Mouse (Mus musculus) urinary bladder, adult 18-20 months (tissue): ENCODE data around the gene Spaca6.
A peak's percentile ranks its signal among the peaks of the same experiment; 100 is the strongest.

Source experiments
- DNase-seq, 2 experiments: peaks; one replicate each; pipeline ENCODE4 v3.0.0; 2022; ENCODE audit warnings: low spot score in 2 of 2, mixed read lengths in 2 of 2

The Spaca6 gene

DNA sequence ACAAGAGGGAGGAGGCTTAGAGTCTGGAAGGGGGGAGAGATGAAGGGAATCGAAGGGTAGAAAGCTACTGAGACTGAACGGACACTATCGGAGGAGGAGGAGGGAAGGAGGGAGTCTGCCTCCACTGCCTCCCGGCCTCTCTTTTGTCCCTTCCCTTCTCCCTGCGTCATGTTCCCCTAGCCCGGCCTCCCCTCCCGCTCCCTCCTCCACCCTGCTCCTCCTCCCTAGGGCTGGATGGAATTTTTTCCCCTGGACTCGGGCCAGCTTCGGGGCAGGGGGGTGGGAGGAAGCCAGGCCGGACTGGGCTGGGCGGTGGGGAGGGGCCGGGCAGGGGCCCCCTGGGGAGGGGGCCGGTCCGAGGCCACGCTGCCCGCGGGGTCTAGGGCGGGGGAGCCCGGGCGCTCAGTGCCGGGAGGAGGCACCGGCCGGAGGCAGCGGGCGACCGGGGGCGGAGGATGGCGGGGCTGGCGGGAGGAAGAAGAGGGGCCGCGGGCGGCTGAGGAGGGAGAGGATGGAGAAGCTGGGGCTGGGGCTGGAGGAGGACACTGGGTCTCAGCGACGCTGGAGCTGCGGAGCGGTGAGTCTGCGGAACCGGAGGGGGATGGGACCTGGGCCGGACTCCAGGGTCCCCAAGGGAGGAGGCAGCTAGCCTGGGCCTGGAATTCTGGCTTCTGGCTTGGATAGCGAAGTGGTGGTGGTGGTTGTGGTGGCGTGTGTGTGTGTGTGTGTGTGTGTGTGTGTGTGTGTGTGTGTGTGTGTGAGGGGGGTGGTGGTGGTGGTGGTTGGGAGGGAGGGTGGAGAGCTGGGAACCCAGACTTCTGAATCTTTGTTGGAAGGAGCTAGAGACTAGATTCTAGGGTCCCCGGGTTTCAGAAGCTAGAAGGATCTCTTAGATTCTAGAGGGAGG lies at the start of gene Spaca6:
Gene Spaca6 (plus strand): TSS at position 408 of the 907 bp plus-strand sequence.
- peak; percentile 80 to 94 for DNase-seq

DNA sequence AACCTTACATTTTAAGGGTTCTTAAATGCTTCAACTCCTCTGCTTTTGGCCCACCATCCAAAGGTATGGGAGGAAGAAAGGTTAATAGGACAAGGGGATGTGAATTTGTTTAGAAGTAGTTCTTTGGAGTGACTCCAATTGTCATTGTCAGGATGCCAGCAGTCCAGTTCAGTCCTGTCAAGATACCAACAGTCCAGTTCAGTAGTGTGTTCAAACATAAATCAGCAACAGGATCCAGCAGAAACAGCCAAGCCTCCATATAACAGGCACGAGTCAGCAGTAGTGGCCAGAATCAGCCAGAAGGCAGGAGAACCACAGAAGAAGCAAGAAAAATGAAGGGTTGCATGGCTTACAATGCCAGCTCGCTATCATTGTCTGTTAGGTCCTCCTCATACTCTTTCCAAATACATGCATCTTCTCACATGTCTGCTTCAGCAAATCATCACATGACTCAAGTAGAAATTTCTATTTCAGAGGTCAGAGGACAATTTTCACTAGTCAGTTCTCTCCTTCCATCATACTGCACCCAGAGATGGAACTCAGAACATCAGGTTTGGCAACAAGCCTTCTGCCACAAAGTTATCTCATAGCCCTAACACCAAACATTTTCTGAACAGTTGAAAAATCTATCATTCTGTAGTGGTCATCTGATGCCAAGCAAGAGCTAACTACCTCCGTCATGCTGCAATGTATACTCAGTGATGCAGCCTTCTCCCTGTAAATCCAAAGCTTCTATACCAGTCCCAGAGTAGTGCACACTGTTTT lies 35.9 kb upstream of the Spaca6 start:
- no peak for DNase-seq

DNA sequence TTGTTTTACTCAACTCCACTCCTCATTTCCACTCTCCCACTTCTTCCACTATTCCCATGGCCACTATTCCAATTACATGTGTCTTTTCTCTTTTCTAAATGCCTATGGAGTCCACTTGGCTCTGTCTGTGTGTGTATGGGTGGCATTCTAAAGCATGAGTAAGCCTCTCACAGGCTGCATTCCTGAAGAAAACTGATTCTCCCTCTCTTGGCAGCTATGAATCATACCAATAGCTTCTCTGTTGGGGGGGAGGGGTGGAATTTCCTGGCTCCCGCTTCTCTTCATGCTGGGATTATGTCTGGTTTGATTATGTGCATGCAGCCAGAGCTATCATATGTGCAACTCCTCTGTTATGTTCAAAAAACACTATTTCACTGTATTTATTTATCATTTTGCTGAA lies 34.4 kb upstream of the Spaca6 start:
- DNase-seq: no peak

DNA sequence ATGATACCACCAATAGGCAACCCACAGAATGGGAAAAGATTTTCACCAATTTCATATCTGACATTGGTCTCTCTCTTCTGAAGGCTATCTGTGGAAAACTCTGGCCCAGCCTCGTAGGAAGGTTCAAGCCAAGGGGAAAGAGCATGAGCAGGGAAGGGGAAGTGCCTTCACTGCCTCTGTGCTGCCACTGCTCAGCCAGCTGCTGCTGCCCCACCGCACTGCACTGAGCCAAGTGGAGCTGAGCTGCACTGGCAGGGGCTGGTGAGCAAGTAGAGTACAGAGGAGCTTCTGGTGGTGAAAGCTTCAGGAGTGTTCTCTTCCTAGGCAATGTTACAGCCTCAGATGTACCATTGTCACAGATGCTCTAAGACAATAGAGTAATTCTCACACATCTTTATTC lies 31.4 kb upstream of the Spaca6 start:
- no peak for DNase-seq

DNA sequence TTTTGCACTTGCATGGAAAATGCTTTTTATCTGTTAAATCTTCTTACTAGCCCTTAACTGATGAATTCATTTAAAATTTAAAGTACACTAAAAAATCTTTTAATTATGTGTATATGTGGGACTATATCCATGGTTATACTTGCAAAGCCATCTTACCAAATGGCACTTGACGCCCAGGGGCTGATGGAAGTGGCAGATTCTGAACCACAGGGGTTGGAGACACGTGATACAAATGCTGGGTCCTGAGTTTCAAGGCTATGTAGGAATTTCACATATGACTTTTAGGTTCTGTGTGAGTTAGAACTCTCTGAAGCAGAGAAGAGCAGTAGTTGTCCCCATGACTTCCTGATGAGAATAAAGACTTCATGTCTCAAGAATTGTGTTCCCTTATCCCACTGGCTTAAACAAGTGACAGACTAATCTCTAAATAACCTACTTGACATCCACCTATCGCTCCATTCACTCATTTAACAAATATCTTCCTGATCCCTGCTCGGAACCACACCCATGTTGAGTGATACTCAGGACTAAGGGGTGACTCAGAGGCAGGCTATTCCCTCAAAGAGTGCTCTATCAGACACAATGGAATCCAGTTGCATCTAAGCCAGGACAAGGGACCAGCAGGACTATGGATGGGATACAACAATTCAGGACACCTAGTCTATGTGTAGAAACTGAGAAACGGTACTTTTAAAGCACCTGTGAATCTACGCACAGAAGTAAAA lies 3.2 kb upstream of the Spaca6 start:
- no peak for DNase-seq

DNA sequence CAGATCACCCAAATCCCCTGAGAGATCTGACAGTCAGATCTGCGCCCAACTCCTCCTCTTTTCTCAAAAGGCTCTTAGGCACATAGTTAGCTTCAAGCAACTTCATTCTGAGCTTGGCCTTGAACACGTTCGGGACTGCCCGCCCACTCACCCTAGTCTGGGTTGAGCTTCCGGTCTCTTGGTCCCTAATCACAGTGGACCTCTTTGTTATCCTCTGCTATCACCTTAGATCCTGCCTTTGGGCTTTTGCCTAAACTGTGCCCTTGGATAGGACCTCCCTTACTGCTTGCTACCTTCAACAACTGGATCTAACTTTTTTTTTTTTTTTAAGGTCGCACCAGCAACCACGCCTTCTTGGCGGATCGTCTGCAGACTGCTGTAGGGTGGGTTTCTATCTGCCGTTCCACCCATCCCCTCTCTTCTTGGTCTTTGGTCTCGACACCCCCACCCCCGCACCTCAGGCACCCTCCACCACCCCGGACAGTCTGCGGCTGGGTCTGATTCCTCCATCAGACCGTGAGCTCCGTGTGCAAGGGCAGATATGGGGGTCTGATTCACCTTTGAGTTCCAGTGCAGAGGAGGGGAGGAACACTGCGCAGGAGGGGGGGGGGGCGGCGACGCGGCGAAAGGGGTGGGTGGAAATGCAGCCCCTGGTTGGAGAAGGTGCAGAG lies 902 bp upstream of the Spaca6 start:
- peak in 1 of 2 experiments; percentile 39 for DNase-seq

DNA sequence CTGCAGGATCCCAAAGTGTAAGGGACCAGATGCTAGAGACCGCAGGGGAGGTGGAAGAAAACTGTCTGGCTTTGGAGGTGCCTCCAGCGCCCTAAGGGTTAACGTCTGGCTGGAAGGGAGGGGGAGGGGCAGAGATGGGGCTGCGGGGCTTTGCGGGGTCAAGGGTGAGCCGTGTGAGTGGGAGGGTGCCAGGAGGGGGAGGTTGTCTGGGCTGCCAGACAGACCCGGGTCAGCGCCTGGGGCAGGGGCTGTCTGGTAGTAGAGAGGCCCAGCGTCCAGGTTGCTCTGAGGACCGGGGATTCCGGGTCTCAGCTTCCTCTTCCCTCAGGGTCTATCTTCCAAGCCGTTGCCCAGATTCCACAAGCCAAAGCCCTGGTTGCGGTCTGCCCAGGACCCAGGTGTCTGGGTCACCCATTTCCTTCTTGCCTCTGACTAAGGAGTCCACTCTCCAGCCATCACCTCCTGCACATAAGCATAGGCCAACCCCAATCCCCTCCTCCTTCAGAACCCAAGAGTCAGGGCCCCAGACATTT lies 766 bp downstream of the Spaca6 start:
- DNase-seq: peak; percentile 25 to 58

DNA sequence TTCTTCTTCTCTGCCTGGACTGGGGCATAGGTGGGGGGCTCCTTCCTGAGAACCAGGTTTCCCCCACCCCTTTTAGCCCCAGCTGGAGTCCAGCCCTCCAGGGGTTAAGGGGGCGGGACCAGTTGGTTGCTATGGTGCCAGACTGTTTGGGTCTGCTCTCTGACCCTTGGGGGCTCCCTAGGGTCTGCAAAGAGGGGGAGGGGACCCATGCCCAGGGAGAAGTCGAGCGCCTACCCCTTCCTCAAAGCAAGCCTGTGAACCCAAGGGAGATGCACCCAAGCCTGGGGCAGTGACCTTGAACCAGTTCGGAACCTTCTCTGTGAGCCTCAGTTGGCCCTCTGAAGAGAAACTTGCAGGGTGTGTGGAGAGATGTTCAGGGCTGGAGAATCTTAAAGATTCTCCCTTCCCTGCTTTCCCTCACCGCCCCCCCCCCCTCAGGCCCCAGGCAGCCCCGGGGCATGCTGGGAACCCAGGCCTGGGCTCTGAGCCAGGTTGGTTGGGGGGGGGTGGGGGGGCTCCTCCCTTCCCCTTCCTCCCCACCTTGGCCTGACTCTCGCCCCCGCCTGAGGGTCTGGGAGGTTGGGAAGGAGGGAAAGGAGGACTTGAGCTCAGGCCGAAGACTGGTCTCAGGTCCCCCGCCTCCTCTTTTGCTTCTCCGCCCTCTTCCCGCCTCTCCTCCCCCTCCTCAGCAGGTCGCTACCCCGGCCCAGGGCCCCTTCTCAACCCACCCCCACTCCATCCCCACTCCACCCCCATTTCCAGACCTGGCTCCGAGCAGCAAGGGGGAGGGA lies 1.4 kb downstream of the Spaca6 start:
- peak; percentile 39 to 43 for DNase-seq

DNA sequence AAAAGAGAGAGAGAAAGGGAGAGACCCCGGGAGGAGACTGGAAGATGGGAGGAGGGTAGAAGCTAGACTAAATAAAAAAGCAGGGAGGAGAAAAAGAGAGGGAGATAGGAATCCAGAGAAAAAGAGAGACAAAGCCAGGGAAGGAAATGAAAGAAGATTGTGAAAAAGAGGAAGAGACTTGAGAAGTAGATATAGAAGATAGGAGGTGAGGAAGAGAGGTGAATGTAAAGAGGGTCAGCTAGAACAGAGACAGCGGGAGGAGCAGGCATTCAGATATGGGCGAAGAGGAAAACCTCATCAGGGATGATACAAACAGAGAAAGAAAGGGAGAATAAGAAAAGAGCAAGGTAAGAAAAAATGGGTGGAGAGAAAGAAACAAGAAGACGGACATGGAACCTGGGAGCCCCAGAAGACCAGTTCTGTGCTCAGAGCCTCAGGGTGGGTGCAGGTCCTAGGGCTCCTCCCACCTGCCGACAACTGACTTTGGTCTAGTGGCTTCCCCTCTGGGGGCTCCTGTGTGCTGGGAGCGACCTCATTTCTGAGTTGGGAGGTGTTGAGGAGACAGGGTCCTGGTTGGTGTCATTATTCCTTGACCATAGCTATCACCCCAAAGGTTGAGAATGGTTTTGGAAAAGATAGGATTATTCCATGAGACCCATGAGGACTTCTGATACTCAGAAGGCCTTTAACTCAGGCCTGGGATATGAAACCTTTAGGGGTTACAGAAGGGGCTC lies 2.3 kb downstream of the Spaca6 start:
- no peak for DNase-seq

DNA sequence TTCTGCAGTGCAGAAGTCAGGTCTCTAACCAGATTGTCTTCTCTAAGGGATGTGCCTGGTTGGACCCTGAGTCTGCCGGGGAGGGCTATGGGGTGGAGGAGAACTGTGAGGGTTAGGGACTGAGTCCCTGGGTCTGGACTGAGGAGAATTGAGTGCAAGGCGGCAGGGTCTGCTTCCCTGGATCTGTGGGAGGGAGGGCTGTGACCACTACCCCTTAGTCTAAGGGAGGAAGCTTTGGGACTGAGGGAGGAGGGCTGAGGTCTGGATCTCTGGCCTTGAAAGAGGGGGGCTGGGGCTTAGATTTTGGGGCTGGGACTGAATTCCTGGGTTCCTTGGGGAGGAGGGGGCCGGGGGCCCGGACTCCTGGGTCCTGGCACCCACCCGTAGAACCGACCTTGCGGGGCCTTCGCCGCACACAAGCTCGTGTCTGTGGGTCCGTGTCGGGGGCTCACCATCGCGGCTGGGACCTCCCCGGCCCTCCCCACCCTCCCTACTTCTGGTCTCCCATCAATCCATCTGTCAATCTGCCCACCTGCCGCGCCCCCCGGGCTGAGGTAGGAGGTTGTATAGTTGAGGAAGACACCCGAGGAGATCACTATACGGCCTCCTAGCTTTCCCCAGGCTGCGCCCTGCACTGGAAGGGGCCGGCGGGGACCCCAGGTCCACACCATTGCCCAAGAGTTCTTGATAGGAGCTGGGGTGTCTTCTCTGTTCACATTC lies 3.0 kb downstream of the Spaca6 start:
- no peak for DNase-seq

DNA sequence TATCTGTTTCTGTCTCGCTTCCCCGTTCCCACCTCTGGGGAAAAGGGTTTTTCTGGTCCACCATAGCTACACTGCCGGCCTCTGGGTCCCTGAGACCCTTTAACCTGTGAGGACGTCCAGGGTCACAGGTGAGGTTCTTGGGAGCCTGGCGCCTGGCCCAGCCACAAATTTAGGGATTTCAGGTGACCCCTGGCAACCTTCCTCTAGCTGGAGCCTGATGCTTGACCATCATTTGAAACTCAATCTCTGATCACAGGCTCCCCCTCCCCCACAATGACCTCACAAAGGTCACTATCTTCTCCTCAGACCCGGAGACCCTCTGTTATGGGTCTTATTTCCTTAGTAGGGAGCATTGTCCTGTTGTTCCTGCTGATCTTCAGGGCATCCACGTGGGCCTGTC lies 3.8 kb downstream of the Spaca6 start:
- DNase-seq: no peak

DNA sequence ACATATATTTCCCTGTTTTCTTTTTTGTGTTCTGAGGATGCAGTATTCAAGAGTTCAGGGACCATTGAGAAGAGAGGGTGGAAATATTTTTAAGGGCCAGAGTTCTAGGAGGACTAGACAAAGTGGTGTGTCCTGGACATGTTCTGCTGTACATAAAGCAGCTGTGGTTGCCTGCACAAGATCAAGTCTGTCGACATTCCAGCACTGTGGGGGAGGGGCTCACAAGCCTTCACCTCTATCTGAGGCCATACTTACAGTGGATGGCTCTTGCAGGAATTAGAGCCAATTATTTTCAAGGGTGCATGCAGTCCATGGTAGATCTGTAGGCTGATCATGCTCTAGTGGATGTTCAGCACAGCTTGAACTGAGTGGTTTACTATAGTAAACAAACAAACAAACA lies 7.9 kb downstream of the Spaca6 start:
- DNase-seq: peak; percentile 40 to 50

DNA sequence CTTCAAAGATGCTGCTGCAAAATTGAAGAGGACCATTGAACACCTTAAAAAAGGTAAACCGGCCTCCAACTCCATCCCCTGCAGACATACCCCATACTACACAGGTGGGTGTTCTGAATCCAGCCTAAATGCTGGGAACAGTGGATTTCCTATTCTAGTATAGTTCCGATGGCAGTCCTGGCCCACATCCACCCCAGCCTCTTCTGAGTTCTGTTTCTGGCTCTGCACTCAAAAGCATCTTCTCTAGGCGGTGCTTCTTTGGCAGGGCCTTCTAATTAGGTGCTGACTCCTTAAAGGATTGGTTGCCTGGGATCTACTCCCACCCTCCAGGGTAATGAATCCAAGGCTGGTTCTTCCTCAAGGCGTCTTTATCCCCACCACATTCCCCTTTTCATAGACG lies 9.1 kb downstream of the Spaca6 start:
- DNase-seq: no peak

DNA sequence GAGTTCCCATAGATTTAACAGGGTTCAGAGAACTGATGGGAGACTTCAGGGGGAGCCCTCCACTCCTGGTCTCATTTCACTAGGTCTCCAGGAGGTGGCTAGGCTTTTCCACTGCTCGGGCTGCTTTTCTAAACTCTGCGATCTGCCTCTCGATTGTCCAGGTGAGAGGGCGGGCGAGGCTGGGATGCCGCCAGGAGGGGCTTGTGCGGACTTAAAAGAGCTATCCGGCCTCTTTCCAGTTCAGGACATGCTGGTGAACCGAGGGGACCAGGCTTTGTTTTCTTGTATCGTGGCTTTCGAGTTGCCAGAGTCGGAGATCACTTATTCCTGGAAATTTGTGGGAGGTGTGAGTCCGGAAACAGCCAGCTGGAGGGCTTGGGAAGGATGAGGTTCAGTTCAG lies 10.5 kb downstream of the Spaca6 start:
- peak; percentile 25 to 33 for DNase-seq

DNA sequence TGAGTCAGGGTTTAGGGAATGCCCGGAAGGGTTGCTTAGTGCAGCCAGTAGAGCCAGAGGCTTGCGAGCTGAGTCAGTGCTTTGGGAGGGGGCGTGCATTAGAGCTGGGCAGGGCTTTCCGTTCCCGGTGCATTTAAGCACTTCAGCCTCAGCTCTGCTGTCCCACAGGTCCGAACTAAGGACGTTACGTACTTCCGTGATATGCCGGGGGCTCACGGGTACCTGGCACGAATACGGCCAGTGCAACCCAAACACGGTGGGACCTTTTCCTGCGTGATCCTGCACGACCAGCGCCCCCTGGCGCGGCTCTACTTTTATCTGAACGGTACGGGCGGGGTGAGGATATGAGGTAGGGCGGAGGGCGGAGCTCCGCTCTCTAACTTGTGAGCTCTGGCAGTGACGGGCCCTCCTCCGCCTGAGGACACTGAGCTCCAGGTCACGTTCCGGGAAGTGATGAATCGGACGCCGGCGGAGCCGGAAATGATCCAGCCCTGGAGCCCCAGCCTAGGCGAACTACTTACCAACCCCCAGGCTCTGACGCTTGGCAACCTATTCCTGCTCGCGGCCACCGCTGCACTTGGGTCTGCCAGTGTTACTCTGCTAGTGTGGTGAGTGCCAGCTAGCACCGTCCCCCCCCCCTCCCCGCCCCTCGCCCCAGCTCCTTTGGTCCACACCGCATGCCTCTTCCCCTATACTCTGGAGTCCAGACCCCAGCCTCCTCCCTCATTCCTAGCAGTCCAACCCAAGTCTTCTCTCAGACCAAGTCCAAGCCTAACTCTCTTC lies 11.2 kb downstream of the Spaca6 start:
- peak; percentile 94 to 96 for DNase-seq

DNA sequence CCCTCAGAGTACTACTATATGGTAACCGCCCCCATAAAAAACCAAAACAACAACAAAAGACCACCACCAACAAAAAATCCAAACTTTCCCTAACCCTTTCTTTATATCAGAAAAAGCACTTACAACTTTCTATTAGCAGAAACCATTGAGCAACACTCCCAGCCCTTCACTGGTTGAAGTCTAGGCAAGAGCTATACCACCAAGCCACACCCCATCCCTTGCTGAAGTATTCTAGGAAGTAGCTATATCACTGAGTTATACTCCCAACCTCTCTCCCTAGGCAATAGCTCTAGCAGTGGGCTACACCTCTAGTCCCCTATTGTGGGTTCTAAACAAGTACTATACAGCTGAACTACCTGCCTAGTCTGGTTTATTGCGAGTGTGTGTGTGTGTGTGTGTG lies 12.3 kb downstream of the Spaca6 start:
- DNase-seq: no peak

DNA sequence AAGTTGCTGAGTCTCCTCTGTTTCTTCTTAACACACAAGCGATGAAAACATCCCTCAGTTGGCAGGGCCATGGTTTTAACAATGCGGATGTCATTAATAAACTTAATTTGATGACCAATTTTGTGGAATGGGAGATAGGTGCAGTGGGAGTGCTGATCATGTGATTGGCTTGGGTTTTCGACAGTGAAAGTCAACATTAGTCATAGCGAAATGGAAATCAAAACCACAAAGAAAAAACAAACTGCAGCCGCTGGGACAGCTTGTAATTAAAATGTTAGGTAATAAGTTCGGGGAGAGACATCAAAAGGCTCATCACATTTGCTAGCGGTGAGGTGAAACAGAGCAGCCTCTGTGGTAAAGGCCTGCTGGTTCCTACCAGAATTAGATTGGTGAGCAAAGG lies 13.8 kb downstream of the Spaca6 start:
- DNase-seq: no peak

DNA sequence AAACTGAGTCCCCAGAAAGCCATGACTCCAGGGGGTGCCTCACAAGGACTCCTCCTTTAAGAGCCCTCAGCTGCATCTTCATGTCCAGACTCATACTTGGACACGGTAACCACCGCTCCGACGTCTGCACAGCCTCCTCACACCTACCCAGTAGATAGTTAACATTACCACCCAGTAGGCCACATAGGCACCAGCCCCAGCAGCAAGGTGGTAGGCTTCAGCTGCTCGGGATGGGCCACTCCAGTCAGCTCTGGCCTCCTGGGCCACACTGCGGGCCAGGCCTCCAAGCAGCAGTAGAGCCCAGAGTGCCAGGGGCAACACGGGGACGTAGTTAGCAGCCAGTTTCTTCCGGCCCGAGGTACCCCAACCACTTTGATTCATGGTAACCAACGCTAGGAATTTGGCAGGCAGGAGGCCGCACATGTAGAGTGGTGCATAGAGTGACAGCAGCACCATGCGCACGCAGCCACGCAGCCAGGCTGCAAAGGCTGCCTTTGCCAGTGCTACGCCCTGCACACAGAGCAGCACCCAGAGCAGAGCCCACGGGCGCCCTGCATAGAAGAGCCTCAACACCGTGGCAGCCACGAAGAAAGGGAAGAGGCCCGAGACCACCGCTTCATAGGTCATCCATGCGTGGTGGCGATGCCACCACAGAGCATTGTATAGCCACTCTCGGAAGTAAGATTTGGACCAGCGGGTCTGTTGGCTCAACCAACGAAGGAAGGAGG lies 16.7 kb downstream of the Spaca6 start:
- DNase-seq: no peak
